Comparison of ENCODE assay signal across 20 mouse cellular contexts in genomic region chr7:96536313-96536880, GRCm38 (mm10).
A peak's percentile ranks its signal among the peaks of the same experiment; 100 is the strongest.
DNase-seq lines count a peak whose midpoint lies in the region; ATAC-seq and TF ChIP-seq lines count a peak whose summit lies in the region.
"Had no signal": no experiment of that assay in that cellular context is flagged by ENCODE, and none has a peak within 500 bp of the region (broad histone marks: within the 10 kb centered on the region; RNA-seq: fewer than 3 reads in every experiment).

No protein-coding gene starts in this region.

- no peak overlapping the region for H3K4me2 ChIP-seq in lung, embryonic 14.5 days
- no peak overlapping the region for H3K4me2 ChIP-seq in forebrain, embryonic 16.5 days (ENCODE audit: low read length)
- H3K4me2 ChIP-seq in stomach, embryonic 15.5 days = no peak overlapping the region
- H3K4me2 ChIP-seq: heart, embryonic 12.5 days; limb, embryonic 15.5 days; liver, embryonic 15.5 days had no signal

- no peak overlapping the region for H3K9ac ChIP-seq in lung, embryonic 14.5 days
- no peak overlapping the region for H3K9ac ChIP-seq in forebrain, embryonic 16.5 days (replicated peaks; ENCODE audit: low read depth, low read length)
- no peak overlapping the region for H3K9ac ChIP-seq in stomach, embryonic 15.5 days
- H3K9ac ChIP-seq: heart, embryonic 12.5 days; limb, embryonic 15.5 days; liver, embryonic 15.5 days had no signal

- H3K27ac ChIP-seq in lung, embryonic 14.5 days (ENCODE audit: low read depth) = peak overlapping the region; percentile 7; the same call in 1 of the 2 replicates
- H3K27ac ChIP-seq in forebrain, embryonic 16.5 days (ENCODE audit: low read length) = no peak overlapping the region
- peak overlapping the region; percentile 49; the same call in 1 of the 2 replicates for H3K27ac ChIP-seq in stomach, embryonic 15.5 days
- no peak overlapping the region for H3K27ac ChIP-seq in left cerebral cortex, adult 2 months
- H3K27ac ChIP-seq: limb, embryonic 15.5 days; liver, embryonic 15.5 days had no signal

- H3K4me3 ChIP-seq in lung, embryonic 14.5 days (ENCODE audit: low read depth, low read length) = no peak overlapping the region
- no peak overlapping the region for H3K4me3 ChIP-seq in forebrain, embryonic 16.5 days (replicated peaks; ENCODE audit: low read length)
- H3K4me3 ChIP-seq in stomach, embryonic 15.5 days (replicated peaks) = no peak overlapping the region
- H3K4me3 ChIP-seq in left cerebral cortex, adult 2 months = no peak overlapping the region
- H3K4me3 ChIP-seq: heart, embryonic 12.5 days; limb, embryonic 15.5 days; liver, embryonic 15.5 days had no signal

- DNase-seq in embryo, embryonic 10 days (ENCODE audit: low spot score) = peak; percentile 22
- no peak for DNase-seq in embryo, embryonic 9.5 days (ENCODE audit: extremely low spot score)
- DNase-seq in lung, embryonic 14.5 days = no peak
- DNase-seq in lung, postnatal 14 days = no peak
- no peak for DNase-seq in B cell, adult 2 months
- no peak for DNase-seq in left cerebral cortex, adult 2 months (ENCODE audit: extremely low spot score in 1 of 2, low spot score in 2 of 2)
- DNase-seq: adrenal gland, postnatal 10 days; cerebellum, adult 11-12 months; kidney, adult 18-20 months; right cerebral cortex, adult 18-20 months had no signal

- no peaks in the 10 kb centered on the region for H3K36me3 ChIP-seq in lung, embryonic 14.5 days (ENCODE audit: insufficient read depth)
- no peaks in the 10 kb centered on the region for H3K36me3 ChIP-seq in forebrain, embryonic 16.5 days (ENCODE audit: control insufficient read depth, insufficient read depth)
- no peaks in the 10 kb centered on the region for H3K36me3 ChIP-seq in stomach, embryonic 15.5 days
- H3K36me3 ChIP-seq: heart, embryonic 12.5 days; limb, embryonic 15.5 days; liver, embryonic 15.5 days had no signal

- intact Hi-C loops in left cerebral cortex, adult 2 months (cut with DNase I) = no loop called here

- WGBS in lung, embryonic 14.5 days = 75% methylated on average over 9 of the region's 9 CpGs
- WGBS in forebrain, embryonic 16.5 days = 10% methylated on average over 9 of the region's 9 CpGs
- 75% methylated on average over 9 of the region's 9 CpGs for WGBS in stomach, embryonic 15.5 days

- H3K27me3 ChIP-seq in lung, embryonic 14.5 days (ENCODE audit: insufficient read depth, low read length) = no peaks in the 10 kb centered on the region
- H3K27me3 ChIP-seq in forebrain, embryonic 16.5 days (replicated peaks; ENCODE audit: control insufficient read depth, insufficient read depth, low read length) = no peaks in the 10 kb centered on the region
- no peaks in the 10 kb centered on the region for H3K27me3 ChIP-seq in stomach, embryonic 15.5 days (replicated peaks)
- H3K27me3 ChIP-seq: limb, embryonic 15.5 days; liver, embryonic 15.5 days had no signal

- H3K4me1 ChIP-seq in lung, embryonic 14.5 days (ENCODE audit: insufficient read depth) = peaks cover 5% of the 10 kb centered on the region
- peaks cover 22% of the 10 kb centered on the region for H3K4me1 ChIP-seq in forebrain, embryonic 16.5 days (replicated peaks; ENCODE audit: control insufficient read depth, insufficient read depth, low read length)
- H3K4me1 ChIP-seq in stomach, embryonic 15.5 days = peaks cover 7% of the 10 kb centered on the region; the same call in 1 of the 2 replicates
- H3K4me1 ChIP-seq: liver, embryonic 15.5 days had no signal

- H3K9me3 ChIP-seq in lung, embryonic 14.5 days (ENCODE audit: low read depth, low read length) = no peaks in the 10 kb centered on the region
- H3K9me3 ChIP-seq in forebrain, embryonic 16.5 days (ENCODE audit: control insufficient read depth, low read length) = no peaks in the 10 kb centered on the region
- H3K9me3 ChIP-seq in stomach, embryonic 15.5 days = no peaks in the 10 kb centered on the region
- H3K9me3 ChIP-seq: heart, embryonic 12.5 days; limb, embryonic 15.5 days; liver, embryonic 15.5 days had no signal

- TF ChIP-seq CTCF in lung, embryonic 14.5 days (IDR thresholded peaks at IDR 0.05; ENCODE audit: low read depth) = peak; percentile 14
- TF ChIP-seq CTCF in left cerebral cortex, adult 2 months (IDR thresholded peaks at IDR 0.05) = no peak

- ATAC-seq in lung, embryonic 14.5 days (ENCODE audit: insufficient read depth) = no peak
- peak; percentile 52 for ATAC-seq in forebrain, embryonic 16.5 days
- ATAC-seq in stomach, embryonic 15.5 days (ENCODE audit: insufficient read depth, low FRiP score, low read depth) = no peak
- ATAC-seq: activated CD4-positive, CD25-positive, alpha-beta regulatory T cell, adult 4 months; CD4-positive, CD25-positive, alpha-beta regulatory T cell, adult 4 months; hindbrain, embryonic 16.5 days; lung, postnatal 0 days; midbrain, embryonic 16.5 days had no signal

Comparison
In these comparisons a context has a peak if more than half of its experiments do, and no peak if none do; other contexts are left out.
1. H3K27ac ChIP-seq: peak in lung, embryonic 14.5 days (single experiment) and stomach, embryonic 15.5 days (single experiment); none in forebrain, embryonic 16.5 days (single experiment) and left cerebral cortex, adult 2 months (single experiment).